Mouse (Mus musculus): ENCODE data around the gene Cirbp. TPM values are rescaled to one million over a fixed set of nuclear protein-coding genes. Genes with fewer than 3 reads are reported as not detected.
A peak's percentile ranks its signal among the peaks of the same experiment; 100 is the strongest.
"Not testable (repeated sequence)": the region's sequence is repeated elsewhere in the genome, so short reads cannot be mapped to it uniquely, and the experiment has no call there.

Cirbp gene
- total and polyA plus RNA-seq, 2 experiments from 2014 or later, result 315 to 829 TPM

DNA sequence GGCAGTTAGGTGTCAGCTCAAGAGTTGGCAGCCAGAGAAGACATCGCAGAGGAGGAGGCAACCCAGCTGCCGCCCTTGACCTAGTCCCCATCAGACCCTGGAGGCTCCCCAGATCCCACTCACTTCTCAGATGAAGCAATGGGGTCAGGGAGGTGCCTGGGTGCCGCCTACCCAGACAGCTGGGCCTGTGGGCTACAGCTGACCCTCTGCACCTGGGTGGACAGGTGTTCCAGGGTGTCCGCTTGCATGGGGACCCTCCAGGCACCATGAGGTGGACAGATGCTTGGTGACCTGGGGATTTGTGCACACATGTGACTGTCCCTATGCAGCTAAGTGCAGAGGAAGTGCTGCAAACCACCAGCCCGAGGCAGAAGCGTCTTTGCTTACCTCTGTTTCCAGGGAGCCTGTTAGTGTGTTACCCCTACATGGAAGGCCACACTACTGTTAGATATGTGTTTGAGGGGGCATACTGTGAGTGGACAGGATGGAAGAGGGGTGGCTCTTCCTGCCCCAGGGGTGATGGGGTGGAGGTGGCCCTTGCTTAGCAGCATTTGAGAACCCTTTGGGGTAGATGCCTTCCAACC is 3.0 kb upstream of the Cirbp start:
- no peak overlapping the region for H3K4me3 ChIP-seq (ENCODE audit: low read depth, low read length)
- no peak for DNase-seq (ENCODE audit: low spot score)
- H3K27ac ChIP-seq (ENCODE audit: low read depth, low read length), result no peak overlapping the region
- H3K36me3 ChIP-seq (ENCODE audit: insufficient read depth, low read length), result no peaks in the 10 kb centered on the region
- WGBS, result 79% methylated on average over 6 of the region's 6 CpGs
- H3K9ac ChIP-seq (replicated peaks; ENCODE audit: low read length, poor library complexity, severe bottlenecking), result no peak overlapping the region
- H3K27me3 ChIP-seq (ENCODE audit: insufficient read depth, low read length), result no peaks in the 10 kb centered on the region
- H3K4me1 ChIP-seq (ENCODE audit: insufficient read depth, low read length), result peaks cover 18% of the 10 kb centered on the region
- no peak for ATAC-seq (ENCODE audit: low FRiP score)
- no peak overlapping the region for H3K4me2 ChIP-seq (ENCODE audit: low read depth, low read length, poor library complexity, severe bottlenecking)
- H3K9me3 ChIP-seq (ENCODE audit: low read length), result no peaks in the 10 kb centered on the region
- TF ChIP-seq CTCF (IDR thresholded peaks at IDR 0.05), result no peak

DNA sequence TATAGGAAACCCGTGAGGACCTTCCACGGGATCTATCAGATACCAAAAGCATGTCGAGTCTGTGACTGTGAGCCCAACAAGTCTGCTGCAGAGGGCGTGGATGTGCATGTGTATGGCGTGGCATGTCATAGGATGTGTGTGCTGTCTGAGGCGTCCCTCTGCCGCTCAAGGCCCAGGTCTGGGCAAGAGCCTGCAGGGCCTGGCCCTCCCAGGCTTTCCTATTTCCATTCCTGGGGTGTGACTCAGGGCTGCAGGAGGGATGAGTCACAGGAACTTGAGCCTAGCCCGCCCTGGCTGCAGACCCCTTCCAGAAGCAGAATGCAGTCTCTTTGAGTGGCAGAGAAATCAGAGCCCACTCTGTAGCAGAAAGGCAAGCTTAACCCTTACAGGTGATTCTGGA is 2.1 kb upstream of the Cirbp start:
- no peaks in the 10 kb centered on the region for H3K9me3 ChIP-seq (ENCODE audit: low read length)
- H3K27ac ChIP-seq (ENCODE audit: low read depth, low read length), result no peak overlapping the region
- peaks cover 18% of the 10 kb centered on the region for H3K4me1 ChIP-seq (ENCODE audit: insufficient read depth, low read length)

DNA sequence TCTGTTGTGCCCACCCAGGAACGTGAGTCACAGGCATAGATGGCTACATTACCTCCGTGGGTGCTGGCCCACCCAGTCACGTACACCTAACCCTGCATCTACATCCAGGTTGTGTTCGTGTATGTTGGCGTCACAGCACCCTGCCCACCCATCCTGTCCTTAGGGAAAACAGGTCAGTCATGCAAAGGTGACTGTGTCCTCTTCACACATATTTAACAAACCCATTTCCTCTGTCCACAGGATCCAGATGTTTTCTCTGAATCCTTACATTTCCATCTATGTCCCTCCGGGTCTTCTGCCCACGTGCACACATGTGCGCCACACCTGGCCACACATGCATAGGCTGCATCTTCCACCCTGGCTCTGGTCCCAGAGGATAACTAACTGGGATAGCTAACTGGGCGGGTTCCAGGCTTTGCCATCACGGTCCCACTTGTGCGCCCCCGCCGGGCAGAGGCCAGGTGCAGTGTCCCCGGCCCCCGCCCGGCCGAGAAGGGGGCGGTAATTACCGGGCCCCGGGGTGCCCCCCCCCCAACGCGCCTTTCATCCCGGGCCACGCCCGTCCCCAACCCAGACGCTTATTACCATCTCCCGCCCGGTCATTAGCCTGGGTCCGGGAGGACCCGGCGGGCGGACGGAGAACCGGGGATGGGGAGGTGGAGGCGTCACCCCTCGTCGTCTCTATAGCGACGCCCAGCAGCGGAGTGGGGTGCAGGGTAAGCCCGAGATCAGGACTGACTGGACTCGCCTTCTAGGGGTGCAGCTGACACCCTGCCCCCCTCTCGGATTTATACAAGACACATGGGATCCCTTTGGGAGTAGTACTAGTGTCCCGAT is 1.4 kb upstream of the Cirbp start:
- ATAC-seq (ENCODE audit: low FRiP score) (no peak), DNase-seq (ENCODE audit: low spot score) (peak; percentile 50)
- Histone ChIP-seq H3K4me3 (ENCODE audit: low read depth, low read length) (peak overlapping the region; percentile 50), H3K27me3 (ENCODE audit: insufficient read depth, low read length) (no peaks in the 10 kb centered on the region), H3K4me2 (ENCODE audit: low read depth, low read length, poor library complexity, severe bottlenecking) (peak overlapping the region; percentile 96), H3K9ac (replicated peaks; ENCODE audit: low read length, poor library complexity, severe bottlenecking) (peak overlapping the region; percentile 77), H3K4me1 (ENCODE audit: insufficient read depth, low read length) (peaks cover 15% of the 10 kb centered on the region; the same call in 1 of the 2 replicates), H3K36me3 (ENCODE audit: insufficient read depth, low read length) (no peaks in the 10 kb centered on the region), H3K9me3 (ENCODE audit: low read length) (no peaks in the 10 kb centered on the region), H3K27ac (ENCODE audit: low read depth, low read length) (peak overlapping the region; percentile 82)
- peak; percentile 36 for TF ChIP-seq CTCF (IDR thresholded peaks at IDR 0.05)
- WGBS, result 7% methylated on average over 43 of the region's 44 CpGs

More for the DNA sequence above, 2.1 kb upstream of the Cirbp start:
- ATAC-seq (ENCODE audit: low FRiP score) (no peak), DNase-seq (ENCODE audit: low spot score) (no peak)
- Histone ChIP-seq H3K4me2 (ENCODE audit: low read depth, low read length, poor library complexity, severe bottlenecking) (peak overlapping the region; percentile 96), H3K27me3 (ENCODE audit: insufficient read depth, low read length) (no peaks in the 10 kb centered on the region), H3K4me3 (ENCODE audit: low read depth, low read length) (peak overlapping the region; percentile 50; the same call in 1 of the 2 replicates), H3K36me3 (ENCODE audit: insufficient read depth, low read length) (no peaks in the 10 kb centered on the region), H3K9ac (replicated peaks; ENCODE audit: low read length, poor library complexity, severe bottlenecking) (no peak overlapping the region)
- no peak for TF ChIP-seq CTCF (IDR thresholded peaks at IDR 0.05)
- 81% methylated on average over 8 of the region's 8 CpGs for WGBS

DNA sequence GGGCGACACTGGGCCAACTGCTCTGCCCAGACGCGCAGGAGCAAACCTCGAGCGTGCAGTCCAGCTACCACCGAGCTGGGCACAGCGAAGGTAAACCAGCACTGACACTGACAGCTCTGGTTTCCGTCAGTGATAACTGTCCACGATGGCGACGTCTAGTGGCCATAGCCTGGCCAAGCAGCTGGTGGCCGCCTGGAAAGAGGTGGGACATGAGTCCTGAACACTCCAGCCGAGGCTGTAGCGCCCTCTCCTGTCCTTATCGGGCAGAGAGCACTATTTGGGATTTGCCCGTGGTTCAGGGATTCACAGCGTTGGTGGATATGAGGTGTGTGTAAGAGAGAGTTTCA is 814 bp upstream of the Cirbp start:
- no peaks in the 10 kb centered on the region for H3K9me3 ChIP-seq (ENCODE audit: low read length)
- peak overlapping the region; percentile 96 for H3K4me2 ChIP-seq (ENCODE audit: low read depth, low read length, poor library complexity, severe bottlenecking)
- TF ChIP-seq CTCF (IDR thresholded peaks at IDR 0.05), result peak; percentile 100
- DNase-seq (ENCODE audit: low spot score) (peak; percentile 98), ATAC-seq (ENCODE audit: low FRiP score) (peak; percentile 64)
- peak overlapping the region; percentile 82 for H3K27ac ChIP-seq (ENCODE audit: low read depth, low read length)
- peak overlapping the region; percentile 50 for H3K4me3 ChIP-seq (ENCODE audit: low read depth, low read length)
- peak overlapping the region; percentile 77 for H3K9ac ChIP-seq (replicated peaks; ENCODE audit: low read length, poor library complexity, severe bottlenecking)
- H3K27me3 ChIP-seq (ENCODE audit: insufficient read depth, low read length), result no peaks in the 10 kb centered on the region
- under 1% methylated on average over 17 of the region's 17 CpGs for WGBS
- no peaks in the 10 kb centered on the region for H3K36me3 ChIP-seq (ENCODE audit: insufficient read depth, low read length)
- H3K4me1 ChIP-seq (ENCODE audit: insufficient read depth, low read length), result peaks cover 15% of the 10 kb centered on the region; the same call in 1 of the 2 replicates

DNA sequence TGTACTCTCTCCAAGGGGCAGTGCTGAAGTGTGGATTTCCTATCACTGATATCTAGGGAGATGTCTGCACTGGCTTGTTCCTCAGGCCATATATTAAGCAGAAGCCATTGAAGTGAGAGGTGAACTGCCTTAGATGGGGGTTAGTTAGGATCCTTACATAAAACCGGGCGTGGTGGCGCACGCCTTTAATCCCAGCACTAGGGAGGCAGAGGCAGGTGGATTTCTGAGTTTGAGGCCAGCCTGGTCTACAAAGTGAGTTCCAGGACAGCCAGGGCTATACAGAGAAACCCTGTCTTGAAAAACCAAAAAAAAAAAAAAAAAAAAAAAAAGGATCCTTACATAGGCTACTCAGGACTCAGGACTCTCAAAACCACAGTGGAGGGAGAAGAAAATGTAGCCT is 351 bp downstream of the Cirbp start:
- Histone ChIP-seq H3K36me3 (ENCODE audit: insufficient read depth, low read length) (peaks cover 11% of the 10 kb centered on the region), H3K4me2 (ENCODE audit: low read depth, low read length, poor library complexity, severe bottlenecking) (peak overlapping the region; percentile 96), H3K9ac (replicated peaks; ENCODE audit: low read length, poor library complexity, severe bottlenecking) (peak overlapping the region; percentile 36; the same call in 1 of the 2 replicates), H3K27ac (ENCODE audit: low read depth, low read length) (peak overlapping the region; percentile 82), H3K4me3 (ENCODE audit: low read depth, low read length) (peak overlapping the region; percentile 50; the same call in 1 of the 2 replicates)
- not testable (repeated sequence) for H3K4me1 ChIP-seq (ENCODE audit: insufficient read depth, low read length); DNase-seq (ENCODE audit: low spot score); H3K27me3 ChIP-seq (ENCODE audit: insufficient read depth, low read length); H3K9me3 ChIP-seq (ENCODE audit: low read length); ATAC-seq (ENCODE audit: low FRiP score)
- 87% methylated on average over 4 of the region's 4 CpGs for WGBS
